ENCODE assay signal across 17 mouse cellular contexts in genomic region chr19:29505617-29506016, GRCm38 (mm10). TPM values are rescaled to one million over a fixed set of nuclear protein-coding genes. Genes with fewer than 3 reads are reported as not detected.
DNase-seq lines count a peak whose midpoint lies in the region; ATAC-seq and TF ChIP-seq lines count a peak whose summit lies in the region.
"Had no signal": no experiment of that assay in that cellular context is flagged by ENCODE, and none has a peak within 500 bp of the region (broad histone marks: within the 10 kb centered on the region; RNA-seq: fewer than 3 reads in every experiment).

No protein-coding gene starts in this region.

- TF ChIP-seq CTCF in liver, postnatal 0 days (IDR thresholded peaks at IDR 0.05; ENCODE audit: low read depth), result no peak

- H3K4me1 ChIP-seq in liver, embryonic 12.5 days, result peaks cover 12% of the 10 kb centered on the region
- peaks cover 7% of the 10 kb centered on the region for H3K4me1 ChIP-seq in liver, postnatal 0 days (ENCODE audit: insufficient read depth)
- peaks cover 29% of the 10 kb centered on the region for H3K4me1 ChIP-seq in embryonic facial prominence, embryonic 13.5 days

- H3K4me3 ChIP-seq in liver, embryonic 12.5 days, result no peak overlapping the region
- no peak overlapping the region for H3K4me3 ChIP-seq in liver, postnatal 0 days (ENCODE audit: low read depth, low read length)
- no peak overlapping the region for H3K4me3 ChIP-seq in embryonic facial prominence, embryonic 13.5 days
- H3K4me3 ChIP-seq: forebrain, embryonic 10.5 days; heart, embryonic 15.5 days; myocyte had no signal

- no peaks in the 10 kb centered on the region for H3K9me3 ChIP-seq in liver, embryonic 12.5 days (replicated peaks)
- no peaks in the 10 kb centered on the region for H3K9me3 ChIP-seq in liver, postnatal 0 days (ENCODE audit: low read length)
- no peaks in the 10 kb centered on the region for H3K9me3 ChIP-seq in embryonic facial prominence, embryonic 13.5 days
- H3K9me3 ChIP-seq: forebrain, embryonic 10.5 days; heart, embryonic 15.5 days had no signal

- no peak overlapping the region for H3K4me2 ChIP-seq in liver, embryonic 12.5 days
- no peak overlapping the region for H3K4me2 ChIP-seq in liver, postnatal 0 days (ENCODE audit: low read depth, low read length)
- H3K4me2 ChIP-seq in embryonic facial prominence, embryonic 13.5 days, result peak overlapping the region; percentile 21
- H3K4me2 ChIP-seq: heart, embryonic 15.5 days; lung, embryonic 14.5 days had no signal

- H3K27me3 ChIP-seq in liver, embryonic 12.5 days (replicated peaks), result 0 out of 2 replicates have a peak, but pooled peaks cover 4% of the 10 kb centered on the region
- H3K27me3 ChIP-seq in liver, postnatal 0 days (ENCODE audit: insufficient read depth, low read length), result no peaks in the 10 kb centered on the region
- H3K27me3 ChIP-seq in embryonic facial prominence, embryonic 13.5 days, result no peaks in the 10 kb centered on the region
- H3K27me3 ChIP-seq: heart, embryonic 15.5 days had no signal

- peak; percentile 22 for DNase-seq in CD4-positive, CD25-positive, alpha-beta regulatory T cell, adult 2 months (ENCODE audit: low read depth, low spot score)
- no peak for DNase-seq in liver, postnatal 0 days
- peak; percentile 32 for DNase-seq in A20 (ENCODE audit: low read depth, low spot score)
- no peak for DNase-seq in gastrocnemius, postnatal 4 days (ENCODE audit: low spot score in 2 of 2)
- no peak for DNase-seq in right cerebral cortex, postnatal 36 days (ENCODE audit: low spot score in 2 of 2)
- DNase-seq: cerebellum, adult 9-11 months; embryo, embryonic 11 days; kidney, adult 8-10 months; lung, embryonic 14.5 days; right cerebral cortex, postnatal 14 days had no signal

- no peak for TF ChIP-seq EP300 in liver, postnatal 0 days (IDR thresholded peaks at IDR 0.05; ENCODE audit: low read depth)

- 65% methylated on average over 7 of the region's 7 CpGs for WGBS in liver, embryonic 12.5 days (ENCODE audit: insufficient replicate concordance)
- WGBS in liver, postnatal 0 days (ENCODE audit: insufficient replicate concordance), result 68% methylated on average over 7 of the region's 7 CpGs
- 71% methylated on average over 7 of the region's 7 CpGs for WGBS in embryonic facial prominence, embryonic 13.5 days

- H3K27ac ChIP-seq in liver, embryonic 12.5 days, result no peak overlapping the region
- H3K27ac ChIP-seq in liver, postnatal 0 days (ENCODE audit: low read depth), result no peak overlapping the region
- H3K27ac ChIP-seq in embryonic facial prominence, embryonic 13.5 days, result peak overlapping the region; percentile 70
- H3K27ac ChIP-seq: forebrain, embryonic 10.5 days; heart, embryonic 15.5 days had no signal

- no peaks in the 10 kb centered on the region for H3K36me3 ChIP-seq in liver, embryonic 12.5 days
- no peaks in the 10 kb centered on the region for H3K36me3 ChIP-seq in liver, postnatal 0 days (replicated peaks; ENCODE audit: insufficient read depth, low read length)
- H3K36me3 ChIP-seq in embryonic facial prominence, embryonic 13.5 days, result no peaks in the 10 kb centered on the region
- H3K36me3 ChIP-seq: forebrain, embryonic 10.5 days; heart, embryonic 15.5 days had no signal

- no peak overlapping the region for H3K9ac ChIP-seq in liver, embryonic 12.5 days
- no peak overlapping the region for H3K9ac ChIP-seq in liver, postnatal 0 days (replicated peaks)
- H3K9ac ChIP-seq in embryonic facial prominence, embryonic 13.5 days, result no peak overlapping the region
- H3K9ac ChIP-seq: heart, embryonic 15.5 days; lung, embryonic 14.5 days had no signal

- no peak for ATAC-seq in CD4-positive, CD25-positive, alpha-beta regulatory T cell, adult 4 months
- 0 out of 2 replicates have a peak, but pooled peaks have one; percentile 10 for ATAC-seq in liver, embryonic 12.5 days
- ATAC-seq in liver, postnatal 0 days, result no peak
- no peak for ATAC-seq in embryonic facial prominence, embryonic 13.5 days (ENCODE audit: insufficient number of reproducible peaks, insufficient read depth, low FRiP score, low TSS enrichment, low read depth)
- ATAC-seq: hindbrain, embryonic 16.5 days had no signal

RNA-seq across cellular contexts. Expression of gene Ric1, which starts 16.5 kb away (rescaled TPM):
- polyA plus RNA-seq in CD4-positive, CD25-positive, alpha-beta regulatory T cell, adult 4 months (2017; shearing (Covaris generic)), result 10 to 100 TPM in 1 of 2 experiments, 1 to 10 TPM in 1; 6.3 to 12.6 TPM
- polyA plus RNA-seq in liver, embryonic 12.5 days (2016; fragmentation: Nextera tagmentation; extraction: Ambion mirVana), result 4.9 and 5.8 TPM in 2 replicates
- polyA plus RNA-seq in liver, postnatal 0 days (2015; fragmentation: Nextera tagmentation; extraction: Ambion mirVana), result 7.8 and 7.9 TPM in 2 replicates
- 29.6 and 32.1 TPM in 2 replicates for polyA plus RNA-seq in embryonic facial prominence, embryonic 13.5 days (2015; fragmentation: Nextera tagmentation; extraction: Ambion mirVana)
- total RNA-seq in gastrocnemius, postnatal 4 days (2021), result 10 to 100 TPM; 34.2 to 40.2 TPM

Comparison
In these comparisons a context has a peak if more than half of its experiments do, and no peak if none do; other contexts are left out.
1. DNase-seq: peak in CD4-positive, CD25-positive, alpha-beta regulatory T cell, adult 2 months (single experiment) and A20 (single experiment); none in liver, postnatal 0 days (single experiment), gastrocnemius, postnatal 4 days (0 of 2) and right cerebral cortex, postnatal 36 days (0 of 2).